Mouse (Mus musculus): ENCODE measurements at regions not wholly inside any gene's neighbourhood (a gene's known extent, or its start where the extent isn't known, plus 50 kb on each side); places are given as distances from the start of the nearest gene placed in this dataset.

- no peak for DNase-seq
Measured at GRCm38 (mm10) chr12:8844748-8845147, 73.6 kb downstream of the Sdc1 start.

DNA sequence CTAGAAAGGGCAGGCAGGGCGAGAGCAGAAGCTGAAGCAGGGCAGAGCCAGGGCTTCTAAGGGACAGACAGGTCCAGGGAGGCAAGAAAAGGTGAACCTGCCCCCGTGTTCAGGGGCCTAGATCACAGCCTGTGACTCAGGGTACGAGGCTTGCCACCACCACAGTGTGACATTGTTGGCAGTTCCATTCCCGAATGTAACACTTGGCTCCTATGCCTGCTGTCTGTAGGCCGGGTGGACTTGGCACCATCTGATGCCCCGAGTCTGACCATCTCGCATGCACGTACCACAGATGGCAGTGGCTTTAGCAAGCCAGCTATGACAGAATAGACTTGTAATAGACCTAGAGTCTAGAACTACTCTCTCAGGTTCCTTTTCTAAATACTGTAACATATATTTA lies 74.3 kb downstream of the Sdc1 start:
- DNase-seq: no peak

GRCm38 (mm10) chr12:8846425-8847226 lies 74.8 kb upstream of the Laptm4a start:
- no peak for DNase-seq

GRCm38 (mm10) chr12:8847227-8847857 lies 74.1 kb upstream of the Laptm4a start:
- no peak for DNase-seq

- DNase-seq: no peak
Measured at GRCm38 (mm10) chr12:8847858-8848383, 73.5 kb upstream of the Laptm4a start.

GRCm38 (mm10) chr12:8853858-8854257 lies 67.6 kb upstream of the Laptm4a start:
- no peak for DNase-seq

GRCm38 (mm10) chr12:8854401-8854800 lies 67.1 kb upstream of the Laptm4a start:
- DNase-seq: no peak

DNA sequence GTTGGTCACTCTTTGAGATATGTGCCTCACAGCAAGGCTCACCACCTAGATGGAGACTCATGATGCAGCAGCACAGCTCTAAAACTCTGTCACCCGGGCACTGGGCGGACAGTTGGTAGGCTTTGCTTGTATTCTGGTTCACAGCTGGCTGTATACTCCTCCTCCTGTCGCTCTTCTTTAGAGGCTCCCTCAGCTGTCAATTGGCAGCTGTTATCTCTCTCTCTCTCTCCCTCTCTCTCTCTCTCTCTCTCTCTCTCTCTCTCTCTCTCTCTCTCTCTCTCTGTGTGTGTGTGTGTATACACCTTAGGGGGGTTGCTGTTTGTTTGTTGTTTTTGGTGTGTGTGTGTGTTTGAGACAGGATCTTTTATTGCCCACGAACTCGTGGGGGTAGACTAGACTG lies 66.3 kb upstream of the Laptm4a start:
- DNase-seq: no peak

- no peak for DNase-seq
Measured at GRCm38 (mm10) chr12:8856051-8856543, 65.4 kb upstream of the Laptm4a start.

DNA sequence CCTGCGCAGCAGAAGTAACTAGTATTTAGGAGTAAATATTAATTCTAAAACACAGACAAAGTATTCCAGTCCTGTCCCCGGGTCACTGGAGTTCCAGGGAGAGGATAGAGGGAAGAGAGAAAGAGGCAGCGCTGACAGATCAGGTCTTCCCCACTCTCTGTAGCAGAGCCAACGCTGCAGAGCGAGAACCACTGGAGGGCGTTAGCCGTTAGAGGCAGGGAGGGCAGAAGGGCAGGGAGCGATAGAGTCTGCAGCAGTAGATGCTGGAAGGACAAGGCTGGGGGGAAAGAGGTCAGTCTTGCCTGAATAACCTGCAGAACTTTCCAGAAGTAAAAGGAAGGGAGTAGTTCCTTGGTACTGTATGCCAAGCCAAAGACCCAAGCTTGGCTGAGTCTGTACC lies 64.2 kb upstream of the Laptm4a start:
- no peak for DNase-seq

GRCm38 (mm10) chr12:8858748-8859147 lies 62.7 kb upstream of the Laptm4a start:
- no peak for DNase-seq

- no peak for DNase-seq
Measured at GRCm38 (mm10) chr12:8859588-8859987, 61.9 kb upstream of the Laptm4a start.

DNA sequence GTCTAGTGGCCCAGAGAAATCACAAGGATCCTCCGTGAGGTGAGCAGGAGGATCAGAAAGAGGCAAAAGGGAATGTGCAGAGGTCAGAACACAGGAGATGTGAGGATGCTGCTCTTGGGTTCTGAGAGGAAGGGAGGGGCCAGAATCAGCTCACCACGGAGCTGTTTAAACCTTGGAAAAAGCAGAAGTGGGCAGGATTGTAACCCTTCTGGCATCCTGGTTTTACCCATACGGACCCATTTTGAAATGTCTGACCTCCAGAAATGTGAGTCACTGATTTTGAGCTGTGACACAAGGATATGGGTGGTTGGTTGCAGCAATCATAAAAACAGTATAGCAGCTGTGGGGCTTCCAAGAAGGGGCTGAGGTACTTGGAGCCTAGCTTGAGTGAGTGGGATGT lies 56.6 kb upstream of the Laptm4a start:
- peak; percentile 45 for DNase-seq

- no peak for DNase-seq
Measured at GRCm38 (mm10) chr12:8865250-8865649, 56.2 kb upstream of the Laptm4a start.

DNA sequence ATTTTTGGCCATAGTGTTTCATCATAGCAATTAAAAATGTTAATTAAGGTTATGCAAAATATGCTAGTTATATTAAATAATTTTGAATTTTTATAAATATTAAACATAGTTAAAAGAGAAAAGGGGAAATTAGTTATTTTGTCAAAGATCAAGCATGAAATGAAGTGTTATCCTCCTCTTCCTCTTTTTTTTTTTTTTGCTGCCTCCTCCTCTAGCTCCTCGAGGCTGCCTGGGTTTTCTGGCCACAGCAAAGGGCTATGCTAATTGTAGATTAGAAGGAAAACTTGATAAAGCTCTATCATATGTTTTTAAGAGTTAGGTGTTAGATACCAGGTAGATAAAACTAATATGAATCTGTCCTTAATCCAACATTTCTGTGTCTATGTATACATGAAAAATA lies 54.4 kb upstream of the Laptm4a start:
- no peak for DNase-seq

DNA sequence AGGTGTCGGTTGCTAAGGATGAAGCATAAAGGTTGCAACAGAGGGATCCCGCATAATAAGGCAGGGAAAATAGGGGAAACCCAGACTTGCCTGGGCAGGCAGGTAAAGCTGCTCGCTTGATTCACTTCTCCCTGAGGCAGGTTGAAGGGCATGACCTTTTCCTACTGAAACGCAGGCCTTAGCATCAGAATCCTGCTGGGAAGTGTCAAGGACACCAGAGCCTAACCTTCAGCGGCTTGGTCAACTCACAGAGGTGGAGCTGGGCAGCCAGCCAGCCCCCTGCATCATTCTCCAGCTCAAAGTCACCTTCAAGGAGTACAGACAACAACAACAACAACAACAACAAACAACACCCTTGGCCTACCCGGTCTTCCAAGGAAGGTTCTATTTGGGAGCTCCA lies 52.8 kb upstream of the Laptm4a start:
- peak; percentile 37 for DNase-seq

- no peak for DNase-seq
Measured at GRCm38 (mm10) chr12:8869190-8869589, 52.3 kb upstream of the Laptm4a start.

Data from adrenal gland, adult 8-10 months (tissue).